Mouse (Mus musculus): ENCODE measurements around the gene Dctpp1. TPM values are rescaled to one million over a fixed set of nuclear protein-coding genes. Genes with fewer than 3 reads are reported as not detected.
A peak's percentile ranks its signal among the peaks of the same experiment; 100 is the strongest.

Dctpp1 gene
- polyA plus RNA-seq, 1 experiment from 2014 or later, result 138 TPM

DNA sequence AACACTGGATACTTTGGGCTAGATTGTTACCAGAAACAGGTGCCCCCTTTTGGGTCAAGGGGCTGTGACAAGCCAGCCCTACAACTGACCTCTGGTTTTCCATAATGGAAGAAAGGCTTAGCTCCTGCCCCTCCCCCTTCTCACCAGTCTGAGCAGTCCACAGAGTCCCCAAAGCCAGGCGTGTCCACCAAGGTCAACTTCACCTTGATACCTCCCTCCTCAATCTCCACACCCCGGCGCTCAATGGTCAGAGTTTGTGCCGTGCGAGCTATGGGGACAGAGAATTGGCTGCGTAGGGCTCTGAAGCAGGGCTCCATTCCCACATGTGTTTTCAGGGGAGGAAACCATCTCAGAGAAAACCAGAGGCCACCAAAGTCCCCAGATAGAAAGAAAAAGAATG, 43.0 kb downstream of the Dctpp1 start:
- H3K9ac ChIP-seq (replicated peaks; ENCODE audit: low read depth, low read length), result no peak overlapping the region
- H3K4me3 ChIP-seq (ENCODE audit: low read depth, low read length), result no peak overlapping the region
- no peak overlapping the region for H3K4me2 ChIP-seq (ENCODE audit: low read depth, low read length)
- H3K9me3 ChIP-seq (ENCODE audit: control insufficient read depth, low read length), result no peaks in the 10 kb centered on the region
- H3K4me1 ChIP-seq (ENCODE audit: control insufficient read depth, insufficient read depth, low read length), result no peaks in the 10 kb centered on the region
- no peaks in the 10 kb centered on the region for H3K36me3 ChIP-seq (ENCODE audit: control insufficient read depth, insufficient read depth, low read length)
- no peak overlapping the region for H3K27ac ChIP-seq (ENCODE audit: low read depth, low read length)
- 90% methylated on average over 6 of the region's 6 CpGs for WGBS
- no peak for ATAC-seq (ENCODE audit: low read depth)
- no peaks in the 10 kb centered on the region for H3K27me3 ChIP-seq (ENCODE audit: control insufficient read depth, insufficient read depth, low read length)

DNA sequence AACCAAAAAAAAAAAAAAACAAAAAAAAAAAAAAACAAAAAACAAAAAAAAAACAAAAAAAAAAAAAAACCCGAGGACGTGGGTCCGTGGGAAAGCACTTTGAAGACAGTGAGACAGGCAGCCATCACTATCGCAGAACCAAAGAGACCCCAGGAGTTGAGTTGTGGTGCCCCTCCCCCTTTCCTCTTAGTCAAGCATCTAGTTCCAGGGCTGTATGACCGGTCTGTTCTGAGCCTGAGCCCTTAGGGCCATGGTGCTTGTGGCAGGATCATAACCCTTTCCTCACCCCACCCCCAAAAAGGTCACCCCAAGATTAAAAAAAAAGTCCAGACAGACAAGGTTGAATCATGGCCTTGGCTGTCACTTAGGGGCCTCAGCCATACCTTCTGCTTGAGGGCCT, 44.2 kb downstream of the Dctpp1 start:
- Histone ChIP-seq H3K4me2 (ENCODE audit: low read depth, low read length) (no peak overlapping the region), H3K27me3 (ENCODE audit: control insufficient read depth, insufficient read depth, low read length) (no peaks in the 10 kb centered on the region), H3K27ac (ENCODE audit: low read depth, low read length) (no peak overlapping the region), H3K4me1 (ENCODE audit: control insufficient read depth, insufficient read depth, low read length) (no peaks in the 10 kb centered on the region), H3K9ac (replicated peaks; ENCODE audit: low read depth, low read length) (no peak overlapping the region), H3K4me3 (ENCODE audit: low read depth, low read length) (no peak overlapping the region), H3K9me3 (ENCODE audit: control insufficient read depth, low read length) (no peaks in the 10 kb centered on the region), H3K36me3 (ENCODE audit: control insufficient read depth, insufficient read depth, low read length) (no peaks in the 10 kb centered on the region)
- ATAC-seq (ENCODE audit: low read depth), result no peak
- WGBS, result 93% methylated on average over 4 of the region's 5 CpGs

DNA sequence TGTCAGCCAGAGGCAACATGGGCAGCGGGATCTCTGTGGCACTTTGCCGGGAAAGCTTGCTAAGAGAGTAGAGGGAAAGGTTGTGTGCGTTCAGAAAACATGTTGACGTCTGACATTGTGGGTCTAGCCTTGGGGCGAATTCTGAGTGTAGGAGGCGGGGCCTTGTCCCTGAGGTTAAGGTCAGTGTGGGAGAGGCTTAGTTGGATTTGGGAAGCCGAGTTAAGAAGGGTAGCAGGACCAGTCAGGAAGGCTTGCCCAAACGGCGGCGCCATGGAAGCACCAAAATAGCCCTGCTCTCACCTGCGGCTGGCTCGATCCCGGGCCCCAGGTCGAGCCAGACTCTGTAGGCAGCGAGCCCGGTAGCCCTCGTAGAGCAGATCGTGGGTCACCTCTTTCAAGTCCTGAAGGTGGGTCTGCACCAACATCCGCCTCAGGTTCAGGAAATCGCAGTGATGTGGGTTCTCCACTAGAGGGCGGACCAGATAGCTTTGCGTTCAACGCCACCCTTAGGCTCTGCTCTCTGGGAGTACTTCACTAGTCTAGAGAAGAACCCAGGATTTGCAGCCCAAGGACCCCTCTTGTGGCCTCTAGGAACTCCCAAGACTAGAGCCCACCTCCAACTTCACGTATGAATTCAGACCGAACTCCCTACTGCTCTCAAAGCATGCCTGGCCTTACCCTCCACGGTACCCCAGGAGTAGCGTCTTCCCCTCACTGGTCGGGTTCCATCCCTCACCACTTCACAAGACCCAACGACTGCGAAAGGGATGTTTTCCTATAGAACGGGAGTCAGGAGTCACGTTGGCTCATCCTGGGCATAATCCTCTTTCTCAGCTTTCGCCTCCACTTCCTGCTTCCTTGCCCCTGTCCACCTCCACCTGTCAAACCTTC, 45.3 kb downstream of the Dctpp1 start:
- Histone ChIP-seq H3K27ac (ENCODE audit: low read depth, low read length) (no peak overlapping the region), H3K4me3 (ENCODE audit: low read depth, low read length) (peak overlapping the region; percentile 8; the same call in 1 of the 2 replicates), H3K9me3 (ENCODE audit: control insufficient read depth, low read length) (no peaks in the 10 kb centered on the region), H3K36me3 (ENCODE audit: control insufficient read depth, insufficient read depth, low read length) (no peaks in the 10 kb centered on the region), H3K9ac (replicated peaks; ENCODE audit: low read depth, low read length) (0 out of 2 replicates have a peak overlapping the region, but pooled peaks have one; percentile 11), H3K27me3 (ENCODE audit: control insufficient read depth, insufficient read depth, low read length) (no peaks in the 10 kb centered on the region), H3K4me2 (ENCODE audit: low read depth, low read length) (peak overlapping the region; percentile 28; the same call in 1 of the 2 replicates), H3K4me1 (ENCODE audit: control insufficient read depth, insufficient read depth, low read length) (no peaks in the 10 kb centered on the region)
- 24% methylated on average over 33 of the region's 33 CpGs for whole genome bisulfite sequencing
- peak; percentile 56; the same call in 1 of the 2 replicates for ATAC-seq (ENCODE audit: low read depth)

DNA sequence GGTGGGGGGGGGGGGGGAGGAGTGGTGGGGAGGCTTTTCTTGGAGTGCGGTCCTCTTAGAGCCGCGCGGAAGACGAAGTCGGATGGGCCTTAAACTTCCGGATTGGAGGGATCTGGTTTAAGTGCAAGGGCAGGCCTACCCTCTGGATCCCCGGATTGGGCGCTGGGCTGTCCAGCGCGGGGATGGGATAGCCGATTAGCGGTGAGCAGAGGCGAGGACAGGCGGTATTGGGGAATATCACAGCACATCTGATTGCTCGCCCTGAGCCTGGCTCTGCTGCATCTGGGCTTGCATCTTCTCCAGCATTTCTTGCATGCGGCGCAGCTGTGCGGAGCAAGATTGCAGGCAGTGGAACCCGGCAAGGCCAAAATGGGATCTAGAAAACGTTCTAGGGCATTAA, 46.0 kb downstream of the Dctpp1 start:
- H3K9ac ChIP-seq (replicated peaks; ENCODE audit: low read depth, low read length), result 0 out of 2 replicates have a peak overlapping the region, but pooled peaks have one; percentile 11

DNA sequence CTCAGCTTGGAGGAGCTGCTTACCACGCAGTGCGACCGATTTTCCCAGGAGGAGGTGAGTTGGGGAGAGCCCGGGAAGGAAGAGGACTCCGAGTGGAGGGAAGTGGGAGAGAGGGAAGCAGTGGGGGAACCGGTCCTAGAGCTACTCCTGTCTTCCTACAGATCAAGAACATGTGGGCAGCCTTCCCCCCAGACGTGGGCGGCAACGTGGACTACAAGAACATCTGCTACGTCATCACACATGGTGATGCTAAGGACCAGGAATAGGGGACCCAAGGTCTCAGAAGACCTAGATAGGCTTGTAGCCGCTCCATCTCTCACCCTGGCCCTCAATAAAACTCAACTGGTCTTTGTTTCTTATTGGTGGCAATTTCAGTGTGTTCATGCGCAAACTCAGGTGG, 46.6 kb downstream of the Dctpp1 start:
- Histone ChIP-seq H3K4me3 (ENCODE audit: low read depth, low read length) (no peak overlapping the region), H3K9me3 (ENCODE audit: control insufficient read depth, low read length) (no peaks in the 10 kb centered on the region), H3K4me2 (ENCODE audit: low read depth, low read length) (peak overlapping the region; percentile 28; the same call in 1 of the 2 replicates), H3K36me3 (ENCODE audit: control insufficient read depth, insufficient read depth, low read length) (no peaks in the 10 kb centered on the region), H3K4me1 (ENCODE audit: control insufficient read depth, insufficient read depth, low read length) (peaks cover 4% of the 10 kb centered on the region), H3K27me3 (ENCODE audit: control insufficient read depth, insufficient read depth, low read length) (no peaks in the 10 kb centered on the region), H3K9ac (replicated peaks; ENCODE audit: low read depth, low read length) (no peak overlapping the region), H3K27ac (ENCODE audit: low read depth, low read length) (no peak overlapping the region)
- WGBS, result 42% methylated on average over 12 of the region's 12 CpGs
- ATAC-seq (ENCODE audit: low read depth), result no peak

More for the DNA sequence above, 46.0 kb downstream of the Dctpp1 start:
- H3K9me3 ChIP-seq (ENCODE audit: control insufficient read depth, low read length), result no peaks in the 10 kb centered on the region
- H3K36me3 ChIP-seq (ENCODE audit: control insufficient read depth, insufficient read depth, low read length), result no peaks in the 10 kb centered on the region
- peak overlapping the region; percentile 28; the same call in 1 of the 2 replicates for H3K4me2 ChIP-seq (ENCODE audit: low read depth, low read length)
- H3K27ac ChIP-seq (ENCODE audit: low read depth, low read length), result no peak overlapping the region
- H3K4me1 ChIP-seq (ENCODE audit: control insufficient read depth, insufficient read depth, low read length), result peaks cover 3% of the 10 kb centered on the region
- no peak for ATAC-seq (ENCODE audit: low read depth)
- no peaks in the 10 kb centered on the region for H3K27me3 ChIP-seq (ENCODE audit: control insufficient read depth, insufficient read depth, low read length)
- WGBS, result 24% methylated on average over 21 of the region's 21 CpGs
- H3K4me3 ChIP-seq (ENCODE audit: low read depth, low read length), result no peak overlapping the region; the same call in 1 of the 2 replicates

DNA sequence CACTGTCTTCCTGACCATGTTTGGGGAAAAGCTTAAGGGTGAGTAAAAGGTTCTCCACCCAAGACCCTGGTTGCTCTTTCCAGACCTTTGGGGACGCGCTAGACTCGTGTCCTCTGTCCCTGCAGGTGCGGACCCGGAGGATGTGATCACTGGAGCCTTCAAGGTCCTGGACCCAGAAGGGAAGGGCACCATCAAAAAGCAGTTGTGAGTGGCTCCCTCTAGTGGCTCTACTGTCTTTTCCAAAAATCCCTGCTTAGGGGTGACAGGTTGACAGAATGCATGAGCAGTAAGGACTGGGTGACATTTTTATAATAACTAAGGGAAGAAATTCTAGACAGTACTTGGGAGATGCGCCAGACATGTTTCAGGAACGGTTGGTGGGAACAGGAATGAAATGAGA, 47.0 kb downstream of the Dctpp1 start:
- 44% methylated on average over 7 of the region's 7 CpGs for WGBS
- Histone ChIP-seq H3K27ac (ENCODE audit: low read depth, low read length) (no peak overlapping the region), H3K9me3 (ENCODE audit: control insufficient read depth, low read length) (no peaks in the 10 kb centered on the region)

DNA sequence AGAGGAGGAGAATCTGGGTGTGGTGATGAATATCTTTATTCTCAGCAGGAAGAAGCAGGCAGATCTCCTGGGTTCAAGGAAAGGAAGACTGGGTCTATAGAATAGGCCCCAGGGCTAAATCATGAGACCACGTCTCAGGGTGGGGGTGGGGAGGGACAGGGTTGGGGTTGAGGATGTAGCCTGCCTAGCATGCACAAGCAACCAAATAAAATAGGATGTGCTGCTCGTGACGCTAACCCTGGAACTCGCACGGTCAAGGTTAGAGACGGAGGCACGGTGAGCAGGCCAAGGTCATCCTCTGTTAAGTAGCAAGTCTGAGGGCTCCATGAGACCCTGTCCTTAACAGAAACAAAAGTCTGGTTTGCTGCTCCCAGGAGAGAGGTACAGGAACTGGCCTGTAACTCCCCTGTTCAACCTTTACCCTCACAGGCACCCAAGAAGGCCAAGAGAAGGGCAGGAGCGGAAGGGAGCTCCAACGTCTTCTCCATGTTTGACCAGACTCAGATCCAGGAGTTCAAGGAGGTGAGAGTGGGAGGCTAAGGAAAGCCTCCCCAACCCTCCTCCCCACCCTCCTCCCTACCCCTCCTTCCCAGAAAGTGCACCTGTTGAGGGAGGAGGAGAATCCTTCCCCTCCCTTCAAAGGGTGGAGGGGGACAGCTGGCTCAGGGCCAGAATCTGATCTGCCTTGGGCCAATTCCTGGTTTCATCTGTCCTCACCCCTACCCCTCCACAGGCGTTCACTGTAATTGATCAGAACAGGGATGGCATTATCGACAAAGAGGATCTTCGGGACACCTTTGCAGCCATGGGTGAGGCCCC, 47.9 kb downstream of the Dctpp1 start:
- H3K4me3 ChIP-seq (ENCODE audit: low read depth, low read length), result no peak overlapping the region
- no peaks in the 10 kb centered on the region for H3K36me3 ChIP-seq (ENCODE audit: control insufficient read depth, insufficient read depth, low read length)
- 91% methylated on average over 12 of the region's 12 CpGs for WGBS
- no peak for ATAC-seq (ENCODE audit: low read depth)
- H3K9me3 ChIP-seq (ENCODE audit: control insufficient read depth, low read length), result no peaks in the 10 kb centered on the region
- H3K27ac ChIP-seq (ENCODE audit: low read depth, low read length), result no peak overlapping the region
- H3K27me3 ChIP-seq (ENCODE audit: control insufficient read depth, insufficient read depth, low read length), result no peaks in the 10 kb centered on the region
- H3K9ac ChIP-seq (replicated peaks; ENCODE audit: low read depth, low read length), result no peak overlapping the region
- H3K4me2 ChIP-seq (ENCODE audit: low read depth, low read length), result no peak overlapping the region
- H3K4me1 ChIP-seq (ENCODE audit: control insufficient read depth, insufficient read depth, low read length), result peaks cover 4% of the 10 kb centered on the region

More for the DNA sequence above, 47.0 kb downstream of the Dctpp1 start:
- H3K4me3 ChIP-seq (ENCODE audit: low read depth, low read length), result no peak overlapping the region
- no peak overlapping the region for H3K9ac ChIP-seq (replicated peaks; ENCODE audit: low read depth, low read length)
- peaks cover 4% of the 10 kb centered on the region for H3K4me1 ChIP-seq (ENCODE audit: control insufficient read depth, insufficient read depth, low read length)
- no peak for ATAC-seq (ENCODE audit: low read depth)
- H3K4me2 ChIP-seq (ENCODE audit: low read depth, low read length), result no peak overlapping the region
- H3K27me3 ChIP-seq (ENCODE audit: control insufficient read depth, insufficient read depth, low read length), result no peaks in the 10 kb centered on the region
- no peaks in the 10 kb centered on the region for H3K36me3 ChIP-seq (ENCODE audit: control insufficient read depth, insufficient read depth, low read length)

DNA sequence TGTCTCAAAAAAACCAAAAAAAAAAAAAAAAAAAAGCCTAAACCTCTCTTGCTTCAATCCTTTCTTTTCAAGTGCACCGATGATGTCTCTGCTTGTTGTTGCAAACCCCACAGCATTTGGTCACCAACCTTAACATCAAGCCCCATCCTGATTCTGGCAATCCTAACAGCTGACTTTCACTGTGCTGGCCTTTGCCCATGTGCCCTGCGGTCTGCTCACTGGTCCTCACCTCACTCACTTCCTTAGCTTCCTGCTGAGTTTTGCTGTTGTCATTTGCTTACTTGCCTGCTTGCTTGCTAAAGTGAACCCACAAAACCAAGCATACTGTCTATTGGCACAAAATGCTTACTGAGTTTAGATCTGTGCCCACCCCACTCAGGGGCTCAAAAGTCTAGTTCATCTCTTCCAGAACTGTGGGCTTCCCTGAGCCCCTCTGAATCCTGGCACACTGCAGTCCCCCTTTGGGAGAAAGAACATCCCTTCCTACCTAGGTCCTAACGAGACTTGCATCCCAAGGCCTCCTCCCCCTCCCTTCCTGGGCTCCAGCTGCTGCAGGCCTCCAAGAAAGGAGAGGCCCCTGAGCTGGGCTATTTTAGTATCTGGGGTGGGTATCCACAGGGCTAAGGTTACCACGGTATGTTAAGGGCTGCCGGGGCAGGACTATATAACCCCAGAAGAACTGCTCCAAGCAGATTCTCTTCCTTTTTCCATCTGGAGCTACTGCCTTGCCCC, 49.3 kb downstream of the Dctpp1 start:
- 62% methylated on average over 5 of the region's 5 CpGs for WGBS

More for the DNA sequence above, 49.3 kb downstream of the Dctpp1 start:
- no peak overlapping the region for H3K9ac ChIP-seq (replicated peaks; ENCODE audit: low read depth, low read length)
- no peak overlapping the region for H3K4me3 ChIP-seq (ENCODE audit: low read depth, low read length)
- H3K4me1 ChIP-seq (ENCODE audit: control insufficient read depth, insufficient read depth, low read length), result peaks cover 14% of the 10 kb centered on the region
- no peaks in the 10 kb centered on the region for H3K9me3 ChIP-seq (ENCODE audit: control insufficient read depth, low read length)
- no peak overlapping the region for H3K4me2 ChIP-seq (ENCODE audit: low read depth, low read length)
- H3K27ac ChIP-seq (ENCODE audit: low read depth, low read length), result no peak overlapping the region
- no peaks in the 10 kb centered on the region for H3K36me3 ChIP-seq (ENCODE audit: control insufficient read depth, insufficient read depth, low read length)
- no peaks in the 10 kb centered on the region for H3K27me3 ChIP-seq (ENCODE audit: control insufficient read depth, insufficient read depth, low read length)
- no peak for ATAC-seq (ENCODE audit: low read depth)

Measured in neural tube, embryonic 14.5 days (tissue).